Mouse (Mus musculus) MEL (cell line): ENCODE measurements at regions not wholly inside any gene's neighbourhood (a gene's known extent, or its start where the extent isn't known, plus 50 kb on each side); places are given as distances from the start of the nearest gene placed in this dataset.

ENCODE experiments used
- DNase-seq: peaks from one replicate; pipeline ENCODE4 v3.0.0; 2011; ENCODE audit warnings: low read depth, low spot score
- H3K27ac ChIP-seq: 2 replicates; pipeline ENCODE4 v1.5.1; 2012; ENCODE audit warnings: low read depth, mild to moderate bottlenecking, control low read depth, low read length, moderate library complexity; ENCODE audit not compliant: control insufficient read depth
- H3K27me3 ChIP-seq, 2 experiments: fragments of 150-350 bp in 1 of 2; sonication (generic) in 1 of 2; 2 replicates each; pipeline ENCODE4 v1.6.1; 2012; ENCODE audit warnings: low read length in 2 of 2, mild to moderate bottlenecking in 2 of 2, improper control_type of control experiment in 1 of 2, moderate library complexity in 1 of 2; ENCODE audit not compliant: insufficient read depth in 2 of 2, control insufficient read depth in 1 of 2
- H3K36me3 ChIP-seq, 2 experiments: 2 replicates each; pipeline ENCODE4 v1.6.1; 2012 to 2014; ENCODE audit warnings: low read length in 2 of 2, improper control_type of control experiment in 1 of 2, inconsistent platforms in 1 of 2, mild to moderate bottlenecking in 1 of 2; ENCODE audit not compliant: insufficient read depth in 2 of 2, control insufficient read depth in 1 of 2
- H3K4me1 ChIP-seq, 2 experiments: fragments of 150-350 bp in 1 of 2; sonication (generic) in 1 of 2; 2 replicates each; pipeline ENCODE4 v1.6.1; 2012; ENCODE audit warnings: low read length in 2 of 2, improper control_type of control experiment in 1 of 2, mild to moderate bottlenecking in 1 of 2; ENCODE audit not compliant: insufficient read depth in 2 of 2, control insufficient read depth in 1 of 2
- H3K4me3 ChIP-seq, 2 experiments: fragments of 150-350 bp in 1 of 2; sonication (generic) in 1 of 2; 2 replicates each; pipeline ENCODE4 v1.5.1; 2012; ENCODE audit warnings: low read depth in 2 of 2, low read length in 2 of 2, mild to moderate bottlenecking in 2 of 2, moderate library complexity in 2 of 2, control low read depth in 1 of 2, improper control_type of control experiment in 1 of 2; ENCODE audit not compliant: control insufficient read depth in 1 of 2, insufficient read depth in 1 of 2
- H3K79me2 ChIP-seq: 2 replicates; pipeline ENCODE4 v1.6.1; 2012; ENCODE audit warnings: mild to moderate bottlenecking, low read length, moderate library complexity; ENCODE audit not compliant: control insufficient read depth, poor library complexity, insufficient read depth
- H3K9ac ChIP-seq: 2 replicates; pipeline ENCODE4 v1.6.1; 2012; ENCODE audit warnings: low read depth, mild to moderate bottlenecking, control low read depth, low read length, moderate library complexity; ENCODE audit not compliant: control insufficient read depth, poor library complexity, severe bottlenecking
- H3K9me3 ChIP-seq: fragments of 150-350 bp; sonication (generic); replicated peaks from 2 replicates; pipeline ENCODE4 v1.6.1; 2012; ENCODE audit warnings: mild to moderate bottlenecking, low read length, improper control_type of control experiment, moderate library complexity; ENCODE audit not compliant: insufficient read depth
- BHLHE40 ChIP-seq: IDR thresholded peaks from 2 replicates; pipeline ENCODE4 v1.6.1; 2012; ENCODE audit warnings: low read depth, mild to moderate bottlenecking, inconsistent platforms, low read length, improper control_type of control experiment, borderline replicate concordance
- ELF1 ChIP-seq: IDR thresholded peaks from 2 replicates; pipeline ENCODE4 v1.6.1; 2014; ENCODE audit warnings: low read depth, mild to moderate bottlenecking, inconsistent platforms, low read length, improper control_type of control experiment, moderate library complexity
- EP300 ChIP-seq, 2 experiments: IDR thresholded peaks; 2 replicates each; pipeline ENCODE4 v1.6.1; 2011; ENCODE audit warnings: improper control_type of control experiment in 2 of 2, low read length in 2 of 2, low read depth in 1 of 2, mild to moderate bottlenecking in 1 of 2
- GATA1 ChIP-seq: IDR thresholded peaks from 2 replicates; pipeline ENCODE4 v1.6.1; 2011; ENCODE audit warnings: low read depth, low read length, improper control_type of control experiment
- MAZ ChIP-seq: IDR thresholded peaks from 2 replicates; pipeline ENCODE4 v1.6.1; 2012; ENCODE audit warnings: low read depth, mild to moderate bottlenecking, inconsistent platforms, low read length, improper control_type of control experiment
- NELFE ChIP-seq: IDR thresholded peaks from 2 replicates; pipeline ENCODE4 v1.6.1; 2011; ENCODE audit warnings: low read depth, low read length, improper control_type of control experiment
- POLR2AphosphoS2 ChIP-seq: IDR thresholded peaks from 2 replicates; pipeline ENCODE4 v1.6.1; 2011; ENCODE audit warnings: low read length, improper control_type of control experiment
- POLR2AphosphoS5 ChIP-seq: IDR thresholded peaks from 2 replicates; pipeline ENCODE4 v1.6.1; 2012; ENCODE audit warnings: low read depth, borderline replicate concordance, mild to moderate bottlenecking, inconsistent platforms, low read length, moderate library complexity, mixed read lengths
- RAD21 ChIP-seq: IDR thresholded peaks from 2 replicates; pipeline ENCODE4 v1.6.1; 2011; ENCODE audit warnings: mild to moderate bottlenecking, low read depth, low read length, improper control_type of control experiment
- RCOR1 ChIP-seq: IDR thresholded peaks from 2 replicates; pipeline ENCODE4 v1.6.1; 2012; ENCODE audit warnings: low read depth, mild to moderate bottlenecking, inconsistent platforms, low read length, improper control_type of control experiment
- TBP ChIP-seq: IDR thresholded peaks from 2 replicates; pipeline ENCODE4 v1.8.0; 2011; ENCODE audit warnings: low read depth, low read length, improper control_type of control experiment
- TCF12 ChIP-seq: IDR thresholded peaks from 2 replicates; pipeline ENCODE4 v1.6.1; 2014; ENCODE audit warnings: low read depth, mild to moderate bottlenecking, inconsistent platforms, low read length, improper control_type of control experiment, moderate library complexity
- UBTF ChIP-seq: IDR thresholded peaks from 2 replicates; pipeline ENCODE4 v1.6.1; 2012; ENCODE audit warnings: low read depth, mild to moderate bottlenecking, inconsistent platforms, low read length, improper control_type of control experiment, moderate library complexity, borderline replicate concordance; ENCODE audit not compliant: insufficient read depth
- ZKSCAN1 ChIP-seq: IDR thresholded peaks from 2 replicates; pipeline ENCODE4 v1.6.1; 2012; ENCODE audit warnings: low read depth, mild to moderate bottlenecking, inconsistent platforms, low read length, improper control_type of control experiment, moderate library complexity

- Histone ChIP-seq H3K36me3 (no peaks in the 10 kb centered on the region), H3K79me2 (no peaks in the 10 kb centered on the region), H3K4me3 (no peak overlapping the region), H3K27ac (no peak overlapping the region), H3K4me1 (no peaks in the 10 kb centered on the region), H3K9me3 (no peaks in the 10 kb centered on the region), H3K27me3 (no peaks in the 10 kb centered on the region), H3K9ac (no peak overlapping the region)
- no peak for DNase-seq
- TF ChIP-seq BHLHE40, result no peak
Measured at GRCm38 (mm10) chr1:148852990-148853389, 1108.1 kb downstream of the Pla2g4a start.

GRCm38 (mm10) chr1:148846595-148846994 is 1114.5 kb downstream of the Pla2g4a start:
- no peak for DNase-seq
- Histone ChIP-seq H3K4me1 (no peaks in the 10 kb centered on the region), H3K27ac (no peak overlapping the region), H3K9me3 (no peaks in the 10 kb centered on the region), H3K36me3 (no peaks in the 10 kb centered on the region), H3K4me3 (no peak overlapping the region), H3K9ac (no peak overlapping the region), H3K79me2 (no peaks in the 10 kb centered on the region), H3K27me3 (no peaks in the 10 kb centered on the region)
- no peak for TF ChIP-seq MAZ
- no peak for TF ChIP-seq ZKSCAN1
- TF ChIP-seq TBP, result no peak
- no peak for TF ChIP-seq POLR2AphosphoS5
- no peak for TF ChIP-seq GATA1
- no peak for TF ChIP-seq BHLHE40
- no peak for TF ChIP-seq TCF12
- TF ChIP-seq RCOR1, result no peak

GRCm38 (mm10) chr1:148823146-148823545 is 1137.9 kb downstream of the Pla2g4a start:
- Histone ChIP-seq H3K27ac (no peak overlapping the region), H3K4me3 (no peak overlapping the region), H3K9ac (no peak overlapping the region), H3K4me1 (no peaks in the 10 kb centered on the region), H3K9me3 (no peaks in the 10 kb centered on the region), H3K79me2 (no peaks in the 10 kb centered on the region), H3K27me3 (no peaks in the 10 kb centered on the region), H3K36me3 (no peaks in the 10 kb centered on the region)
- TF ChIP-seq ELF1 (no peak), BHLHE40 (no peak), GATA1 (no peak), EP300 (IDR thresholded peaks at IDR 0.05; ENCODE audit: low read depth in 1 of 2, low read length in 2 of 2) (no peak), NELFE (no peak), RAD21 (no peak), POLR2AphosphoS2 (no peak), UBTF (no peak)
- no peak for DNase-seq
